Mouse (Mus musculus): ENCODE measurements around the gene Nppb.

Gene Nppb

GRCm38 (mm10) chr4:147985205-147986132, at the start of gene Nppb:
Gene Nppb (plus strand): TSS chr4:147985788.
- peak in 1 of 2 experiments; percentile 11 for DNase-seq (ENCODE audit: low spot score in 2 of 2)

- DNase-seq (ENCODE audit: low spot score in 2 of 2): no peak
These were observed 49.7 kb upstream of the Nppb start for GRCm38 (mm10) chr4:147935904-147936303.

- DNase-seq (ENCODE audit: low spot score in 2 of 2): peak; percentile 78 to 84
These were observed 49.1 kb upstream of the Nppb start, which contains the start of gene Plod1 for GRCm38 (mm10) chr4:147936331-147936954. Gene Plod1 (minus strand): TSS chr4:147936767.

- DNase-seq (ENCODE audit: low spot score in 2 of 2): no peak
These were observed 48.6 kb upstream of the Nppb start for GRCm38 (mm10) chr4:147937021-147937420.

- DNase-seq (ENCODE audit: low spot score in 2 of 2): no peak
These were observed 48.1 kb upstream of the Nppb start for GRCm38 (mm10) chr4:147937486-147937885.

GRCm38 (mm10) chr4:147938148-147939096, 47.2 kb upstream of the Nppb start:
- DNase-seq (ENCODE audit: low spot score in 2 of 2): peak in 1 of 2 experiments; percentile 60

- no peak for DNase-seq (ENCODE audit: low spot score in 2 of 2)
These were observed 45.5 kb upstream of the Nppb start for GRCm38 (mm10) chr4:147940111-147940510.

- DNase-seq (ENCODE audit: low spot score in 2 of 2): peak; percentile 75 to 80
These were observed 45.0 kb upstream of the Nppb start, which contains the start of gene 2510039O18Rik for GRCm38 (mm10) chr4:147940576-147941044. Gene 2510039O18Rik (plus strand): TSS chr4:147940895.

GRCm38 (mm10) chr4:147941045-147942020, 44.3 kb upstream of the Nppb start:
- peak in 1 of 2 experiments; percentile 42 for DNase-seq (ENCODE audit: low spot score in 2 of 2)

- no peak for DNase-seq (ENCODE audit: low spot score in 2 of 2)
These were observed 42.6 kb upstream of the Nppb start for GRCm38 (mm10) chr4:147943005-147943404.

- DNase-seq (ENCODE audit: low spot score in 2 of 2): no peak
These were observed 38.1 kb upstream of the Nppb start for GRCm38 (mm10) chr4:147947511-147947910.

GRCm38 (mm10) chr4:147953590-147953989, 32.0 kb upstream of the Nppb start:
- no peak for DNase-seq (ENCODE audit: low spot score in 2 of 2)

- no peak for DNase-seq (ENCODE audit: low spot score in 2 of 2)
These were observed 28.4 kb upstream of the Nppb start for GRCm38 (mm10) chr4:147957141-147957540.

GRCm38 (mm10) chr4:147959881-147960831, 25.4 kb upstream of the Nppb start:
- no peak for DNase-seq (ENCODE audit: low spot score in 2 of 2)

- DNase-seq (ENCODE audit: low spot score in 2 of 2): no peak
These were observed 22.8 kb upstream of the Nppb start for GRCm38 (mm10) chr4:147962781-147963180.

- no peak for DNase-seq (ENCODE audit: low spot score in 2 of 2)
These were observed 22.0 kb upstream of the Nppb start for GRCm38 (mm10) chr4:147963623-147964022.

- no peak for DNase-seq (ENCODE audit: low spot score in 2 of 2)
These were observed 19.9 kb upstream of the Nppb start for GRCm38 (mm10) chr4:147965712-147966111.

- DNase-seq (ENCODE audit: low spot score in 2 of 2): no peak
These were observed 16.8 kb upstream of the Nppb start for GRCm38 (mm10) chr4:147968816-147969215.

GRCm38 (mm10) chr4:147969337-147969736, 16.3 kb upstream of the Nppb start:
- no peak for DNase-seq (ENCODE audit: low spot score in 2 of 2)
